Mouse (Mus musculus) erythroblast, embryonic 14.5 days (primary cell): Measurements from ENCODE around the gene Mvb12a.

Source experiments
- GATA1 ChIP-seq: IDR thresholded peaks from 2 replicates; pipeline ENCODE4 v1.6.1; 2012; ENCODE audit warnings: low read length, inconsistent platforms, mixed read lengths
- TAL1 ChIP-seq: IDR thresholded peaks from 3 replicates; pipeline ENCODE4 v1.6.1; 2012; ENCODE audit warnings: low read length, inconsistent platforms, mixed read lengths

GRCm38 (mm10) chr8:71595862-71596261, 53.1 kb downstream of the Mvb12a start:
- TF ChIP-seq TAL1 (no peak), GATA1 (no peak)
